Mouse (Mus musculus) liver, postnatal 0 days (tissue): Measurements from ENCODE around the gene Ranbp1. TPM values are rescaled to one million over a fixed set of nuclear protein-coding genes. Genes with fewer than 3 reads are reported as not detected.

Experiments used
- ATAC-seq: fragments of 200-750 bp; cut with Nextera tagmentation; 2 replicates; pipeline ENCODE4 v1.8.0; 2017; ENCODE audit warnings: mild to moderate bottlenecking, moderate library complexity
- DNase-seq: peaks from one replicate; pipeline ENCODE4 v3.0.0-alpha.2; 2016
- H3K27ac ChIP-seq: fragments of 300-500 bp; sonication (generic); 2 replicates; pipeline ENCODE4 v1.5.1; 2014; ENCODE audit warnings: antibody characterized with exemption, moderate library complexity, mild to moderate bottlenecking, low read depth
- H3K27me3 ChIP-seq: fragments of 300-500 bp; sonication (generic); 2 replicates; pipeline ENCODE4 v1.6.1; 2014; ENCODE audit warnings: low read length, control low read depth, mixed read lengths; ENCODE audit not compliant: insufficient read depth
- H3K36me3 ChIP-seq: fragments of 300-500 bp; sonication (generic); replicated peaks from 2 replicates; pipeline ENCODE4 v1.6.1; 2014; ENCODE audit warnings: mild to moderate bottlenecking, control low read depth, low read length, moderate library complexity, mixed read lengths; ENCODE audit not compliant: insufficient read depth
- H3K4me1 ChIP-seq: fragments of 300-500 bp; sonication (generic); 2 replicates; pipeline ENCODE4 v1.6.1; 2014; ENCODE audit warnings: antibody characterized with exemption, mild to moderate bottlenecking, control low read depth; ENCODE audit not compliant: insufficient read depth
- H3K4me2 ChIP-seq: fragments of 300-500 bp; sonication (generic); 2 replicates; pipeline ENCODE4 v1.6.1; 2014; ENCODE audit warnings: low read depth, mild to moderate bottlenecking, low read length, moderate library complexity, mixed read lengths
- H3K4me3 ChIP-seq: fragments of 300-500 bp; sonication (generic); 2 replicates; pipeline ENCODE4 v1.5.1; 2014; ENCODE audit warnings: low read depth, low read length
- H3K9ac ChIP-seq: fragments of 300-500 bp; sonication (generic); replicated peaks from 2 replicates; pipeline ENCODE4 v1.6.1; 2014; ENCODE audit warnings: mild to moderate bottlenecking, moderate library complexity
- H3K9me3 ChIP-seq: fragments of 300-500 bp; sonication (generic); 2 replicates; pipeline ENCODE4 v1.6.1; 2016; ENCODE audit warnings: mild to moderate bottlenecking, control low read depth, low read length, mixed read lengths
- CTCF ChIP-seq: sonication (generic); IDR thresholded peaks from 2 replicates; pipeline ENCODE4 v1.5.1; 2016; ENCODE audit warnings: antibody characterized with exemption, low read depth
- EP300 ChIP-seq: IDR thresholded peaks from 2 replicates; pipeline ENCODE4 v1.6.1; 2016; ENCODE audit warnings: antibody characterized with exemption, low read depth, mild to moderate bottlenecking
- WGBS: fragments of 180-500 bp; shearing (Covaris S2); extraction: QIAGEN DNeasy Blood & Tissue Kit; methylation state at CpG from one replicate; pipeline ENCODE4 v1.1.7; 2014; ENCODE audit not compliant: insufficient replicate concordance; 5-methylcytosine and 5-hydroxymethylcytosine counted together
- polyA plus RNA-seq: library from polyadenylated mRNA; unstranded; fragments of >200 nt; fragmentation: Nextera tagmentation; extraction: Ambion mirVana; gene quantifications from 2 replicates; pipeline ENCODE4 v1.2.1, GENCODE M21; 2015

Gene Ranbp1
- polyA plus RNA-seq, 1 experiment from 2014 or later: 160 TPM

- Histone ChIP-seq H3K9me3 (no peaks in the 10 kb centered on the region), H3K27me3 (no peaks in the 10 kb centered on the region), H3K9ac (no peak overlapping the region), H3K4me3 (no peak overlapping the region), H3K36me3 (peaks cover 5% of the 10 kb centered on the region; the same call in 1 of the 2 replicates), H3K4me1 (peaks cover 13% of the 10 kb centered on the region), H3K27ac (no peak overlapping the region), H3K4me2 (no peak overlapping the region)
- DNase-seq: no peak
- TF ChIP-seq CTCF (0 out of 2 replicates have a peak, but pooled peaks have one; percentile 17), EP300 (no peak)
- ATAC-seq: 0 out of 2 replicates have a peak, but pooled peaks have one; percentile 24
- WGBS: 71% methylated on average over 6 of the region's 6 CpGs
Measured at GRCm38 (mm10) chr16:18230617-18231016, 17.9 kb downstream of the Ranbp1 start.

GRCm38 (mm10) chr16:18229622-18230021 lies 18.9 kb downstream of the Ranbp1 start:
- H3K4me2 ChIP-seq: no peak overlapping the region
- no peak overlapping the region for H3K4me3 ChIP-seq
- H3K36me3 ChIP-seq: peaks cover 6% of the 10 kb centered on the region; the same call in 1 of the 2 replicates
- 55% methylated on average over 11 of the region's 11 CpGs for whole genome bisulfite sequencing
- no peaks in the 10 kb centered on the region for H3K27me3 ChIP-seq
- ATAC-seq (no peak), DNase-seq (peak; percentile 35)
- H3K4me1 ChIP-seq: peaks cover 11% of the 10 kb centered on the region
- no peak overlapping the region for H3K27ac ChIP-seq
- H3K9me3 ChIP-seq: no peaks in the 10 kb centered on the region
- TF ChIP-seq EP300: no peak
- no peak for TF ChIP-seq CTCF
- no peak overlapping the region for H3K9ac ChIP-seq

- Histone ChIP-seq H3K9ac (no peak overlapping the region), H3K27ac (no peak overlapping the region), H3K4me1 (peaks cover 11% of the 10 kb centered on the region), H3K4me3 (no peak overlapping the region), H3K27me3 (no peaks in the 10 kb centered on the region), H3K9me3 (no peaks in the 10 kb centered on the region), H3K4me2 (no peak overlapping the region), H3K36me3 (peaks cover 13% of the 10 kb centered on the region; the same call in 1 of the 2 replicates)
- WGBS: 84% methylated on average over 4 of the region's 4 CpGs
- TF ChIP-seq EP300 (no peak), CTCF (no peak)
- DNase-seq: no peak
- ATAC-seq: no peak
Measured at GRCm38 (mm10) chr16:18228856-18229255, 19.7 kb downstream of the Ranbp1 start.

- WGBS: 76% methylated on average over 20 of the region's 20 CpGs
- no peaks in the 10 kb centered on the region for H3K27me3 ChIP-seq
- H3K4me2 ChIP-seq: no peak overlapping the region
- H3K4me1 ChIP-seq: peaks cover 11% of the 10 kb centered on the region
- peak; percentile 17; the same call in 1 of the 2 replicates for ATAC-seq
- H3K27ac ChIP-seq: no peak overlapping the region
- H3K36me3 ChIP-seq: peaks cover 13% of the 10 kb centered on the region; the same call in 1 of the 2 replicates
- no peaks in the 10 kb centered on the region for H3K9me3 ChIP-seq
- no peak for TF ChIP-seq CTCF
- TF ChIP-seq EP300: no peak
- no peak overlapping the region for H3K4me3 ChIP-seq
- no peak for DNase-seq
- no peak overlapping the region for H3K9ac ChIP-seq
Measured at GRCm38 (mm10) chr16:18227897-18228422, 20.6 kb downstream of the Ranbp1 start.

GRCm38 (mm10) chr16:18227187-18227586 lies 21.3 kb downstream of the Ranbp1 start:
- DNase-seq (no peak), ATAC-seq (no peak)
- Histone ChIP-seq H3K4me2 (no peak overlapping the region), H3K27me3 (no peaks in the 10 kb centered on the region), H3K9me3 (no peaks in the 10 kb centered on the region), H3K27ac (no peak overlapping the region), H3K4me1 (peaks cover 11% of the 10 kb centered on the region), H3K4me3 (no peak overlapping the region), H3K36me3 (peaks cover 13% of the 10 kb centered on the region; the same call in 1 of the 2 replicates), H3K9ac (no peak overlapping the region)
- no peak for TF ChIP-seq EP300
- WGBS: 85% methylated on average over 13 of the region's 13 CpGs

GRCm38 (mm10) chr16:18222188-18222587 lies 26.3 kb downstream of the Ranbp1 start:
- Histone ChIP-seq H3K27me3 (no peaks in the 10 kb centered on the region), H3K9me3 (no peaks in the 10 kb centered on the region), H3K4me3 (no peak overlapping the region), H3K27ac (no peak overlapping the region), H3K9ac (no peak overlapping the region), H3K4me1 (peaks cover 8% of the 10 kb centered on the region), H3K36me3 (peaks cover 13% of the 10 kb centered on the region; the same call in 1 of the 2 replicates), H3K4me2 (no peak overlapping the region)
- DNase-seq: no peak
- 81% methylated on average over 11 of the region's 11 CpGs for WGBS
- no peak for TF ChIP-seq EP300
- TF ChIP-seq CTCF: no peak
- no peak for ATAC-seq

- Histone ChIP-seq H3K4me1 (peaks cover 8% of the 10 kb centered on the region), H3K27ac (no peak overlapping the region), H3K4me2 (no peak overlapping the region), H3K4me3 (no peak overlapping the region), H3K27me3 (no peaks in the 10 kb centered on the region), H3K9ac (no peak overlapping the region), H3K36me3 (peaks cover 13% of the 10 kb centered on the region; the same call in 1 of the 2 replicates), H3K9me3 (no peaks in the 10 kb centered on the region)
- ATAC-seq (no peak), DNase-seq (no peak)
- TF ChIP-seq EP300: no peak
- TF ChIP-seq CTCF: peak; percentile 38
- WGBS: 57% methylated on average over 11 of the region's 11 CpGs
Measured at GRCm38 (mm10) chr16:18221543-18221898, 27.0 kb downstream of the Ranbp1 start.
